Mouse (Mus musculus): ENCODE measurements around the gene Pcgf6.

Gene Pcgf6

DNA sequence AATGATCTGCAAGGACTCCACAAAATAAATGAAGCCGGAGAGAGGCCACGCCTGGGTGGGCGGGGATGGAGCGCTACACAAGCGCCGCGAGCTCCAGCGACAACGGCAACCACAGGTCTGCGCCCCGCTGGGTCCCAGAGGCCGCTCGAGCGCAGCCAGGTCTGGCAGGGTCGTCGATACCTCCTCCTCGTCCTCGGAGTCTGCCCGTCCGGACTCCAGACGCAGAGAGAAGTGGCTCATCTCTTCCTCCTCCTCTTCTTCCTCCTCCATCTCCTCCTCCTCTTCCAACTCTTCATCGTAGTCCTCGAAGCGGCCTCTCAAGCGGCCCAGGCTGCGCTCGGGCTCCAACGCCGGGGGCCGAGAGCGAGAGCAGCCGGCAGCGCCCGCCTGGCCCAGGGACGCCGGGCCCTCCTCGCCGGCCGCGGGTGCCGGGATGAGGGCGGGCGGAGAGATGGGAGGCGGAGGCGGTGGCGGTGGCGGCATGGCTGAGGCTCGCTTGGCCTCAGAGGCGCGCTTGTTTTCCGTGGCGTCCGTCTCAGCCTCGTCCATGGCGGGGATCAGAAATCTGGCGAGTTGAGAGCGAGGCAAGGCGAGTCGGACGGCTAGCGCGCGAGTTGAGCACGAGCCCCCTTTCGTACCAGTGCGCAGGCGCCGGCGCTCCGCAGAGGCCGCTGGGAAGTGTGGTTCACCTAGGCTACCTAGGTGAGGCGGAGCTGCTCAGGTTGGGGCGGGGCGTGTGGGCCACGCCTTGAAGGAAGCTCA lies at the start of gene Pcgf6:
Gene Pcgf6, minus strand, starts transcription at position 636 of the 762 bp plus-strand sequence.
- DNase-seq (ENCODE audit: low read depth), result peak; percentile 91

DNA sequence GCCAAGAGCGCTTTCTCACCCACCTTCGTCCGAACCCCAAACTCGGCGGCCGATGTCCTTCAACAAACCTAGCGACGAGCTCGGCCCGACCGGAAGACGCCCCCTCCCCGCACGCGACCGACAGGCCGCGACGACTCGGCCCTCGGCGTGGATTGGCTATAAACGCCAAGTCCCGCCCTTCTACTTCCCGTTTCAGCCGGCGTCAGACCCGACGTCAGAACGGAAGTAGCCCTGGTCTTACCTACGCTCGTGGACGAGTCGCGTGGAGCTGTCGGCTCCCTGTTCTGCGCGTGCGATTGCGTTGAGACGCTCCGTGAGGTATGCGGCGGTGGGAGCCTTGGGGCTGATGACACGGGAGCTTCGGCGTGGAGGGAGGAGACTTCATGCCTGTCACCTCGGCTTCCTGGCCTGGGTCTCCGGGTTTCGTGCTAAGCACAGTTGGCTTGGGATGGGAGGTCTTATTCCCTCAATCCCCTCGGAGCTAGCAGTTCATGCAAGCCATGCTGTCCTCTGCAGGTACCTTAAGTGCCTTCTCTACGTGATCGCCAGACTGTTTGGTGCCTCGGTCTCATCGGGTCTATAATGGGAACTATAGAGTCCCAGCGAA lies 39.9 kb upstream of the Pcgf6 start, which contains the start of the genes Usmg5 and Pdcd11:
Gene Usmg5, minus strand, starts transcription at position 98 of the 607 bp plus-strand sequence.
Gene Pdcd11, plus strand, starts transcription at position 219 of the 607 bp plus-strand sequence.
- peak; percentile 96 for DNase-seq (ENCODE audit: low read depth)

DNA sequence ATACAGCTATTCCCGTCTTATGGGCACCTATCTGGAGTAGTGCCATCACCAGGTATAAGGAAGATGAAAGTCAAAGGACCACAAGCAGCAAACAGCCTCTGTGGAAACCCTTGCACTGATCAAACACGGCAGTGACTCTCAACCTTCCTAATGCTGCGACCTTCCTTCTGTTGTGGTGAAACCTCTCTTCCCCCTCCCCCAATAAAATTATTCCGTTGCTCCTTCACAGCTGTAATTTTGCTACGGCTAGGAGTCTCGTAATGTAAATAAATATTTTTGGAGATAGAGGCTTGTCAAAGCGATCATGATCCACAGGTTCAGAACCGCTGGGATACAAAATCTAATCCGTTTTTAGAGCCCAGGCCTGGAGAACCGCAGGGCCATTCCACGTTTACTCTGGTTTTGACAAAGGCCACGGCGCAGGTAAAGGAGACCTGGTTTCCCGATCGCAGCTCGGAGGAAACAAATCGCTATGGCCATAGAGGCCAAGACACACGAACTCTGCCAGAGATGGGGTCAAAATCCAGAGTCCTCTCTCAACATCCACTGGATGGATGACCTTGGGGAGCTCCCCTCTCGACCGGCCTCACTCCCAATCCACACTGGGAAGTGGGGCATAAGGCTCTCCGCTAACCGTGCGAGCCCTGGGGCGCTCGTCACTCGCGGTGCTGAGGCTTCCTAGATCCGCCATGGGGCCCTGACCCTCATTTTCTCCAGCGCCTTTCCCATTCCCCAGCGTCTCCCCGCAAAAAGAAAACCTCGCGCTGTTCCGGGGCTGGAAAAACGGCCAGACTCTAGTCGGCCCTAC lies 39.2 kb upstream of the Pcgf6 start:
- peak; percentile 65 for DNase-seq (ENCODE audit: low read depth)

DNA sequence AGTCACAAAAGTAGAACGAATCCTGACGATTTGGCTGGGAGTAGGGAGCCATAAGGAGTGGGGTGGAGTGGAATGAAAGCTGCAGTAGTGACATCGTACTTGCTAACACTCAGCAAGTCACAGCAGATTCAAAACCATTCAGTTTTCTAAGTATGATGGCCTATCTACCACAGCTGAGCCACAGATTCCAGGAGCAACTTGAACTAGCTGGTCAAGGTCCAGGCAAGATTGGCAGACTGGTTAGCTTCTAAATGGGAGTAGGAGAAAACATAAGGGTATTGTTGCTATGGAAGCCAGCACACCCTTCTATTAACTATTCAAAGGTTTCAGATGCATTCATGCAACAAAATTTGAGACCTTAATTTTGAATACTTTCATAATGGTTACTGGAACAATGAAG lies 37.5 kb upstream of the Pcgf6 start:
- DNase-seq (ENCODE audit: low read depth), result no peak

DNA sequence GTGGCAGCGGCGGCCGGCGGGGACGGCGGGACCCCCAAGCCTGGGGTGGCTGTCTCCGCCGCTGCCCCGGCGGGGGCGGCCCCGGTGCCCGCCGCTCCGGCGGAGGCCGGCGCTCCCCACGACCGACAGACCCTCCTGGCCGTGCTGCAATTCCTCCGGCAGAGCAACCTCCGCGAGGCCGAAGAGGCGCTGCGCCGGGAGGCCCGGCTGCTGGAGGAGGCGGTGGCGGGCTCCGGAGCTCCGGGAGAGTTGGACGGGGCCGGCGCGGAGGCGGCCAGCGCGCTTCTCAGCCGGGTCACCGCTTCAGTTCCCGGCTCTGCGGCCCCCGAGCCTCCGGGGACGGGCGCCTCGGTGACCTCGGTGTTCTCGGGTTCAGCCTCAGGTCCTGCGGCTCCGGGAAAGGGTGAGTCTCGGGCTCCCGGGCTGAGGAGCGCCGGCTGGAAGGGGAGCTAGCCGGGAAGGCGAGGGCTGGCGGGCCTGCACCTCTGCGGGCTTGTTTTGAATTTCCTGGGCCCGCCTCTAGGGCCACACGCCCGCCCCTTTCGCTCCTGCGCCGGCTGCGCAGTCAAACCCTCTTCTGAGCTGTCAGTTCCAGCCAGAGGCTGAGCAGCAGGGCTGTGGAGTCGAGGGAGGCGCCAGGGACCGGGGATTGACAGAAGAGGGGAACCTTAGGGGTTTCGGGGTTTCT lies 17.4 kb upstream of the Pcgf6 start:
- DNase-seq (ENCODE audit: low read depth), result peak; percentile 90

DNA sequence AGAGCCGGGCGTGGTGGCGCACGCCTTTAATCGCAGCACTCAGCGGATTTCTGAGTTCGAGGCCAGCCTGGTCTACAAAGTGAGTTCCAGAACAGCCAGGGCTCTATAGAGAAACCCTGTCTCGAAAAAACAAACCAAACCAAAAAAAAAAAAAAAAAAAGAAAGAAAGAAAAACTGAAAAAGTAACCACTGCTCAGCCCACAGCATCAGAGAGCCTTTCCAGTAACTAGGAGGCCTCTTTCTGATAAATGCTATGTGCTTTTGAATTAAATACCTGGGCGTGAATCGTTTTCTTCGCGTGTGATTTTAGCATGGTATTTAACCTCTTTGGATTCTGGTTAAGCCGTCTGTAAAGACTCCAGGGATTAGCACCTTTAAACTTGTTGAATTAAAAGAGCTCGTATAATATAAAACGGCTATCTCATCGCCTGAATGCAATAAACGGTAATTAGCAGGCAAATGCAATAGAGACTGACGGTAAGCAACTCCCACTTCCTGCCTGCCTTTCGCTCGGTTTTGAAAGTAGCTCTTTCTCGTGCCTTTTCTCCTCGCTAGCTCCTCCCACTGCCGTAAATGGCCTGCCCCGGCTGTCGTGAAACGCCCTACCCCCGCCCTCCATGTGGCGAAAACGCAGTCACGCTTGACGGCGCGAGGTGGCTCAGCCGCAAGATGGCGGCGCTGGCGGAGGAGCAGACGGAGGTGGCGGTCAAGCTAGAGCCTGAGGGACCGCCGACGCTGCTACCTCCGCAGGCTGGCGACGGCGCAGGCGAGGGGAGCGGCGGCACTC lies 16.6 kb upstream of the Pcgf6 start, which contains the start of gene Taf5:
Gene Taf5, plus strand, starts transcription at position 651 of the 787 bp plus-strand sequence.
- DNase-seq (ENCODE audit: low read depth), result peak; percentile 98

DNA sequence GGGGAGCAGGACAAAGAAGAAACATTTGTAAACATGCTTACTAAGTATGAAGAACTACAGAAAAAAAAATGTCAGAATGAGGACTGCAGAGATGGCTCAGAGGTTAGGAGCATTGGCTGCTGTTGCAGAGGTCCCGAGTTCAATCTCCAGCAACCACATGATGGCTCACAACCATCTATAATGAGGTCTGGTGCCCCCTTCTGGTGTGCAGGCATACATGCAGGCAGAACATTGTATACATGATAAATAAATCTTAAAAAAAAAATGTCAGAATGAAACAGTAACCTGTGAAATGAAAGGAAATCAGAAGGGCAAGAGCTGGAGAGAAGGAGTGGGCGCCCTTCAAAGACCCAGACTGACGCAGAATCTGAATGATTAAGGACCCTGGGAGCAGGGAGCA lies 15.2 kb upstream of the Pcgf6 start:
- no peak for DNase-seq (ENCODE audit: low read depth)

DNA sequence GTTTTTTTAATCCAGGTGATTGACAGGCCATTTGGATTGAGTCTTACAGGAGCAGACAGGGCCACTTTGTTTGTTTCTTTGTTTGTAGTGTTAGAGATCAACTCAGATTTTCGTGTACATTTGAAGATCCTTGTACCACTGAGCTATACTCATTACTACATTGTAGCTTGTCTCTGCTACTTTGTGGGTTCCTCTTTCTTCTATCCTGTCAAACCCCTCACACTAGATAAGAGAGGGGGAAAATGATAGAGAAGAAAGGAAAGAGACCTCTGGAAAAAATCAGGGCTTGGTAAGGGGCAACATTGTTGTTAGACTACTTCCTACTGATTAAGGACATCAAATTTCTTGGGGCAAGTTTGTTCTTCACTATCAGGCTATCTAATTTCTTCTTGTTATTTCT lies 7.0 kb upstream of the Pcgf6 start:
- DNase-seq (ENCODE audit: low read depth), result no peak

DNA sequence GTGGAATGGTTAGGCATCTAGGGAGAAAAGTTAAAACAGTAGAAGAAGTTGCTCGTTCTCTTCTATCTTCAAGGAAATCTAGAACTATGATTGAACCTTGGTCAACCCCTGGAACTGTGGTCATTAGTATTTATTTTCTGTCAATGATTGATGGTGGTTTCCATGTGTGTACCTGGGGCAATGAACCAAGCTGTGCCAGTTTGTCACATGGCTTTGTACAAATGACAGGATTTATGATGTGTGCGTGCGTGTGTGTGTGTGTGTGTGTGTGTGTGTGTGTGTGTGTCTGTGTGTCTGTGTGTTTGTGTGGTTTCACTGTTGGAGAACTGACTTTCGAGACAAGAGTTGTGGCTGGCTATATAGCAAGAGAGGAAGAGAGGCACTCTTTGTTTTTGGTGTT lies 2.8 kb upstream of the Pcgf6 start:
- no peak for DNase-seq (ENCODE audit: low read depth)

DNA sequence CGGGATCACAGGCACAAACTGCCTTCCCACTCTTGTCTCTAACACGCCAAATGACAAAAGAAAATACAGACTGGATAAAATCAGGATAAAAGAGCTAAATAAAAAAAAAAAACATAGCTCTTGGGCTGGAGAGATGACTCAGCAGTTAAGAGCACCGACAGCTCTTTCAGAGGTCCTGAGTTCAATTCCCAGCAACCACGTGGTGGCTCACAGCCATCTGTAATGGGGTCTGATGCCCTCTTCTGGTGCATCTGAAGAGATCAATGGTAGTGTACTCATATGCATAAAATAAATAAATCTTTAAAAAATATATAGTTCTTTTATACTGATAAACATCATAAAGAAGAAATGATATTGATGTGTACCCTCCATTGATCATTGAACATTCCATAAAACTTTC lies 2.2 kb upstream of the Pcgf6 start:
- no peak for DNase-seq (ENCODE audit: low read depth)

DNA sequence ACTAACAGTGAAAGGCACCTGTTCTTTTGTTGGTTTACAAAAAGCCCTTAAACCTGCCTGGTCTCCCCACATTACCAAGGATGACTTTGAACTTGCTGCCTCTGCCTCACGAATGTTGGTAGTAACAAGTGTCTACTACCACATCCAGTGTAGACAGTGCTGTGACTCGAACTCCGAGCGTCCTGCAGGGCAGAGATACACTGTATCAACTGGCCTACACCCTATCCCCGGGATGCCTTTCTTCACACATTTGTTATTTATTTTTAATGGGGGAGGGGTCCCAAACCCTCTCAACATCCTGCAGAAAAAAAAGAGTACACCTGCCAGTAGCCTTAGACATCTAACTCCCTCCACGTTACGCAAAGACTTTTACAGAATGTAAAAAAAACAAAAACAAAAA lies 866 bp downstream of the Pcgf6 start:
- DNase-seq (ENCODE audit: low read depth), result no peak

DNA sequence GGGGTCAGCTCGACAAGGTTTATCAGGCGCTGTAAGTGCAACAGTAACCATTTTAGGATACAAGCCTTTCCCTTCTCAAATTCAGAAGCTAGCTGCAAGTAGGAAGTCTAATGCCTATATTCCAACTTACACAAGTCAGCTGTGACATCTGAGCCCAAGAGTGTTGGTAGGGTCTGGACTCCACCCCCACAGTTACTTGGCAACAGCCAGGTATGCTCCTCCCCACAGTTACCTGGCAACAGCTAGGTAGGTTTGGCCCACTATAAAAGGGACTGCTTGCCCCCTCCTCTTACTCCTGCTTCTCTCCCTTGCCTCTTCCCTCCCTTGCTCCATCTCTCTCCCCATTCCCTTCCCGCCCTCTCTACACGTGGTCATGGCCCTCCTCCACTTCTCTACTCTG lies 1.6 kb downstream of the Pcgf6 start:
- no peak for DNase-seq (ENCODE audit: low read depth)

DNA sequence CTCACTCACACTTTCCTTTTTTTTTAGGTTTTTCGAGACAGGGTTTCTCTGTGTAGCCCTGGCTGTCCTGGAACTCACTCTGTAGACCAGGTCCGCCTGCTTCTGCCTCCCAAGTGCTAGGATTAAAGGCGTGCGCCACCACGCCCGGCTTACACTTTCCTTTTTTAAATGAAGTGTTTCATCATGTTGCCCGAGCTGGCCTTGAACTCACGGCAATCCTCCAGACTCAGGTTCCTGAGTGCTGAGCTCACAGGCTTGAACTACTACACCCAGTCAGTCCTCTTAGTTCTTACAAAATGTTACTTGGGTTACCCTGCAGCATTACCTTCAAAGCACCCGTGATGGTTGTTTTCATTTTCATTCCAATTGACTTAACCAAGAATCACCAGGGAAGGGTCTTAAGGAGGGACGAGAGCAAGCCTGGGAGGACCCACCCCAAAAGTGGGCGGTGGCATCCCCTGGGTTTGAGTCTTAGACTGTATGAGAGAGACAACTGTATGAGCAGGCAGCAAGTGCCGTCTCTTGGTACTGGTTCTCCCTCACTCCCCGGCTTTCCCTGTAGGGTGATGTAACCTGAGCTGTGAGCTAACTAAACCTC lies 3.4 kb downstream of the Pcgf6 start:
- DNase-seq (ENCODE audit: low read depth), result no peak

DNA sequence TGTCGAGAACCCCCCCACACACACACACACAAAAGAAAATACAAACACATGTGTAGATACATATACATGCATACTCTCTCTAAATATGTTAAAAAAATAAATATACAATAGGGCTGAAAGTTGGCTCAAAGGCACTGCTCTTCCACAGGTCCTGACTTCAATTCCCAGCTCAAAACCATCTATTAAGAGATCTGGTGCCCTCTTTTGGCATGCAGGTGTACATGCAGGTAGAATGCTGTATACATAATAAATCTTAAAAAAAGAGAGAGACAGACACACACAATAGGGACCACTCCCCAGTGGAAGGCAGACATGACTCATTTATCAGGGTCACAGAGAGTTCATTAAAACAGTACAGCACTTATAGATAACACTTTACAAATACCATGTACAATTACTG lies 4.4 kb downstream of the Pcgf6 start:
- DNase-seq (ENCODE audit: low read depth), result peak; percentile 27

DNA sequence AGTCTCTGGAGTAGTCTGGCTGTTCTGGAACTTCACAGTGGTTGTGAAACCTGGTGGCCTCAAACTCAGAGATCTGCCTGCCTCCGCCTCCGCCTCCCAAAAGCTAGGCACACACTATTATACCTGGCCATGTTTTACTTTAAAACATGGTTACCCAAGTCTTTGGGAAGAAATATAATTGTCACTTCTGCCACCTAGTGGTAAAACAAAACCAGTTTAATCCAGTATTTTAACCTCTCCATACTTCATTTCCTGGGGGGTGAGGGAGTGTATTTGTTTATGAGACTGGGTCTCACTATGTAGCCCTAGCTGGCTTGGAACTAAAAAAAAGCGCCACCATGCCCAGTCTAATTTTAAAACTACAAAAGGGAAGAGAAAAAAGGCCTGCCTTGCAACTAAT lies 7.1 kb downstream of the Pcgf6 start:
- DNase-seq (ENCODE audit: low read depth), result peak; percentile 60

DNA sequence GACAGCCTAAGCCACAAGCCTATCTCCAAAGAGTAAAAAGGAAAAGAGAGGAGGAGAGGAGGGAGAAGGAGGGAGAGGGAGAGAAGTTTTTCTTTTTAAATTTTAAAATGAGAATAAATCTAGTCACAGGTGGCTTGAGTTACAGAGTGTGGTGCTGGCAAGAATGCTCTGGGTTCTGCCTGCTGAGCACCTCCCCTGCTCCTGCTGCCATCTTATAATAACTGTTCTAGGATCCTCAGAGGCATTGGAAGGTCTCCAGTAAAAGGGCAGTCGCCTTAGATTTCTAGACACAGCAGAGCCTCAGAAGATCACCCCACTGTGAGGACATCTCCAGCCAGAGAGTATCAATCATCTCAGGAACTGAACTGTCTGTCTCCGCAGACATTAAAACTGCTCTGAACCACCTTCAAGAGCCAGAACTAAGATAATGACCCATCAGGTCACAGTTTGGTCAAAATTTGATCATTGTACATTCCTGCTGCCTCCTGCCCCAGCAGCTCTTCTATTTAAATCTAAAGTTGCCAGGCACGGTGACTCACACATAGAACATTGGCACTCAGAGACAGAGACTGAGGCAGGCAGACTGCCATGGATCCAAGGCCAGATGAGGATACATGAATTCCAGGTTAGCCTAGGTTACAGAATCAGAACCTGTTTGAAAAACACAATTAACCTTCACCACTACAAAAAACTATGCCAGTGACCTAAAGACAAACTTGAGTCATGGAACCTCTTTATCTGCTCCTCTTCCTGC lies 9.8 kb downstream of the Pcgf6 start:
- no peak for DNase-seq (ENCODE audit: low read depth)

DNA sequence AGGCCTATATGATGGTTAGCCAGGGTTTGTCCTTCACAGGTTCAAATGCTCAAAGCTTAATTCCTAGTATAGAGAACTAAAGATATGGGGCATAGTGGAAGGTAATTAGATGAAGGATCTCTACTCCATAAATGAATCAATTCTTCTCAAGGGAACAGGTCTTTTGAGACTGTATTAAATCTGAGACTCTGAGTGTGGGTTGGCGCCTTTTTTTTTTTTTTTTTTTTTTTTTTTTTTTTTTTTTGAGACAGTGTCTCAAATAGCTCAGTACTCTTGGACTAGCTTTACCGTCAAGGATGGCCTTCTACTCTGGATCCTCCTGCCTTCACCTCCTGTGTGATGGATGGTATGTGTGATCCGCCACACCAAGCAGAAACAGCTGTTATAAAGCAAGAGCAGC lies 14.1 kb downstream of the Pcgf6 start:
- no peak for DNase-seq (ENCODE audit: low read depth)

DNA sequence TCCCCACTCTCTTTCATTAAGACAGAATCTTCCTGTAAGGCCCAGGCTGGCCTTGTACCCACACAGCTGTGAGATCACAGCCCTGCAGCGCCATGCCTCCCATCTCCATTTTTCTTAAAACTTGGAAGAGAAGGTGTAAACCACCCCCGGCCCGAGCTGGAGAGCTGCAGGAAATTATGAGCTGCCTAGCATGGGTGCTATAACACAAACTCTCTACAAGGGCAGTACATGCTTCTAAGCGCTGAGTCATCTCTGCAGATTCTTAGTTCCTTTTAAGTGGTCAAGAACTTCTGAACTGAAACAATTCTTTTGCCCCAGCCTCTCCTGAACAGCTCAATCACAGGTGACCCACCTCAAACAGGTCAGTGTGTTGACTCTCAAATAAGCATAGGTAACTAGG lies 15.8 kb downstream of the Pcgf6 start:
- no peak for DNase-seq (ENCODE audit: low read depth)

DNA sequence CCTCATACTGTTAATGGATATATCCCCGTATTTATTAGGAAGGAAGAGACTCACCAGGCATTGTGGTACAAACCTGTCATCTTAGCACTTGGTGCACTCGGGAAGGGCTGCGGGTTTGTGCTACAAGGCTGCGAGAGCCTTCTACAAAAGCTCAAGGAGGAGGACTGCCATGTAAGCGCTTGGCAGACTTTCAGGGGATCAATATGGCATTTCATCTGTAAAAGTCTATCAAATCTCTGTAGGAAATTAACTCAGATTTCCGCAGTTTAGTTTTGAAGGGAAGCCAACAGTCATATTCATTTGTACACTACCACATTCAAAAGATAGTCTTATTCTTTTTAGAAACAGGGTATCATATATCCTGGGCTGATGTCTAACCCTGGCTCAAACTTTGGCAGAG lies 18.9 kb downstream of the Pcgf6 start:
- no peak for DNase-seq (ENCODE audit: low read depth)

DNA sequence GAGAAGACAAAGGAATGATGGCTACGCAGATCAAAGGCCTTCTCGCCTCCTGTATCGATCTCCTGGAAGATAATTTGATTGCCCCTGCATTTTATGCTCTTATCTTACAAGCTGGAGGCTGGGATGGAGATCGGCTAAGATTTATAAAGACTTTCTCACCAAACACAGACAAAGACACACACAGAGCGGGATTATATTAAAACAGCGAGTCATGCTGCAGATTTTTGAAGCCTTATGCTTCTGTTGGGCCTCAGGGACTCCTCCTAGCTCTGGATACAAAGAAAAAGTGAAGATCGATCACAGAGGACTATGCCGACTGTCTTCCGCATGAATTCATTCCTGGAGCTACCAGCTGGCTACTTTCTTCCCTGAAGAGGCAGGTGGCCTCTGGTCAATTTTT lies 20.9 kb downstream of the Pcgf6 start:
- no peak for DNase-seq (ENCODE audit: low read depth)
